Mouse (Mus musculus) thymus, adult 2 months (tissue): Measurements from ENCODE around the gene Spag16.

Source experiments
- CTCF ChIP-seq: fragments of 200-500 bp; IDR thresholded peaks from 2 replicates; pipeline ENCODE4 v1.5.1; 2012; ENCODE audit warnings: mild to moderate bottlenecking, control low read depth, low read length, moderate library complexity, borderline replicate concordance; ENCODE audit not compliant: control insufficient read depth, poor library complexity, insufficient read depth; ENCODE audit errors: extremely low read depth
- POLR2A ChIP-seq: fragments of 200-500 bp; IDR thresholded peaks from 2 replicates; pipeline ENCODE4 v1.6.1; 2012; ENCODE audit warnings: mild to moderate bottlenecking, low read length, control low read depth, moderate library complexity; ENCODE audit not compliant: control insufficient read depth, poor library complexity, insufficient read depth; ENCODE audit errors: extremely low read depth

GRCm38 (mm10) chr1:70012991-70013390 lies 186.2 kb downstream of the Spag16 start:
- TF ChIP-seq CTCF: no peak
- no peak for TF ChIP-seq POLR2A
